Mouse (Mus musculus) limb, embryonic 15.5 days (tissue): ENCODE results near the gene Xrcc6. TPM values are rescaled to one million over a fixed set of nuclear protein-coding genes. Genes with fewer than 3 reads are reported as not detected.
A peak's percentile ranks its signal among the peaks of the same experiment; 100 is the strongest.

Experiments
- ATAC-seq: fragments of 200-750 bp; cut with Nextera tagmentation; 2 replicates; pipeline ENCODE4 v1.8.0; 2017; ENCODE audit warnings: low read depth, moderate TSS enrichment; ENCODE audit not compliant: insufficient number of reproducible peaks, low FRiP score, low TSS enrichment
- H3K27ac ChIP-seq: fragments of 300-500 bp; sonication (generic); 2 replicates; pipeline ENCODE4 v1.5.1; 2015; ENCODE audit warnings: moderate library complexity, mild to moderate bottlenecking, inconsistent platforms
- H3K27me3 ChIP-seq: fragments of 300-500 bp; sonication (generic); 2 replicates; pipeline ENCODE4 v1.6.1; 2015; ENCODE audit warnings: inconsistent platforms
- H3K36me3 ChIP-seq: fragments of 300-500 bp; sonication (generic); 2 replicates; pipeline ENCODE4 v1.6.1; 2015; ENCODE audit warnings: inconsistent platforms
- H3K4me1 ChIP-seq: fragments of 300-500 bp; sonication (generic); 2 replicates; pipeline ENCODE4 v1.6.1; 2015; ENCODE audit warnings: inconsistent platforms
- H3K4me2 ChIP-seq: fragments of 300-500 bp; sonication (generic); 2 replicates; pipeline ENCODE4 v1.6.1; 2015; ENCODE audit warnings: mild to moderate bottlenecking, inconsistent platforms
- H3K4me3 ChIP-seq: fragments of 300-500 bp; sonication (generic); 2 replicates; pipeline ENCODE4 v1.5.1; 2015; ENCODE audit warnings: mild to moderate bottlenecking, inconsistent platforms
- H3K9ac ChIP-seq: fragments of 300-500 bp; sonication (generic); 2 replicates; pipeline ENCODE4 v1.6.1; 2015; ENCODE audit warnings: inconsistent platforms
- H3K9me3 ChIP-seq: fragments of 300-500 bp; sonication (generic); 2 replicates; pipeline ENCODE4 v1.6.1; 2016; ENCODE audit warnings: inconsistent platforms
- WGBS: fragments of 180-500 bp; shearing (Covaris S2); methylation state at CpG from one replicate; pipeline ENCODE4 v1.1.7; 2015; 5-methylcytosine and 5-hydroxymethylcytosine counted together
- polyA plus RNA-seq: library from polyadenylated mRNA; unstranded; fragments of >200 nt; fragmentation: Nextera tagmentation; extraction: Ambion mirVana; gene quantifications from 2 replicates; pipeline ENCODE4 v1.2.1, GENCODE M21; 2015

Xrcc6 gene
- polyA plus RNA-seq, 1 experiment from 2014 or later, result 73.8 TPM

GRCm38 (mm10) chr15:82027726-82028125, 40.1 kb downstream of the Xrcc6 start:
- no peak for ATAC-seq
- H3K9ac ChIP-seq, result no peak overlapping the region
- H3K4me3 ChIP-seq, result no peak overlapping the region
- H3K36me3 ChIP-seq, result peaks cover 93% of the 10 kb centered on the region
- H3K4me1 ChIP-seq, result no peaks in the 10 kb centered on the region
- no peaks in the 10 kb centered on the region for H3K9me3 ChIP-seq
- 82% methylated on average over 7 of the region's 7 CpGs for WGBS
- H3K27ac ChIP-seq, result no peak overlapping the region
- H3K4me2 ChIP-seq, result no peak overlapping the region
- H3K27me3 ChIP-seq, result no peaks in the 10 kb centered on the region

- no peak overlapping the region for H3K9ac ChIP-seq
- no peaks in the 10 kb centered on the region for H3K4me1 ChIP-seq
- H3K27ac ChIP-seq, result no peak overlapping the region
- no peak overlapping the region for H3K4me2 ChIP-seq
- WGBS, result 90% methylated on average over 7 of the region's 7 CpGs
- H3K27me3 ChIP-seq, result no peaks in the 10 kb centered on the region
- no peaks in the 10 kb centered on the region for H3K9me3 ChIP-seq
- no peak overlapping the region for H3K4me3 ChIP-seq
- H3K36me3 ChIP-seq, result peaks cover 79% of the 10 kb centered on the region
- ATAC-seq, result no peak
These were observed 44.8 kb downstream of the Xrcc6 start for GRCm38 (mm10) chr15:82032386-82032785.

- H3K9ac ChIP-seq, result no peak within 1 kb of the TSS
- no peaks in the 10 kb centered on the region for H3K27me3 ChIP-seq
- H3K4me1 ChIP-seq, result no peaks in the 10 kb centered on the region
- H3K4me2 ChIP-seq, result no peak within 1 kb of the TSS
- no peak within 1 kb of the TSS for H3K4me3 ChIP-seq
- no peak for ATAC-seq
- no peaks in the 10 kb centered on the region for H3K9me3 ChIP-seq
- WGBS, result 92% methylated on average over 4 of the region's 4 CpGs
- peaks cover 84% of the 10 kb centered on the region for H3K36me3 ChIP-seq
- no peak within 1 kb of the TSS for H3K27ac ChIP-seq
These were observed 46.1 kb downstream of the Xrcc6 start, which contains the start of gene Desi1 for GRCm38 (mm10) chr15:82033762-82034161. Desi1 (minus strand) TSS chr15:82033862.

GRCm38 (mm10) chr15:82035904-82036689, 48.5 kb downstream of the Xrcc6 start:
- Histone ChIP-seq H3K9ac (no peak overlapping the region), H3K27me3 (no peaks in the 10 kb centered on the region), H3K9me3 (no peaks in the 10 kb centered on the region), H3K36me3 (peaks cover 84% of the 10 kb centered on the region), H3K4me1 (no peaks in the 10 kb centered on the region), H3K4me2 (no peak overlapping the region), H3K4me3 (no peak overlapping the region), H3K27ac (no peak overlapping the region)
- no peak for ATAC-seq
- 86% methylated on average over 12 of the region's 12 CpGs for WGBS

GRCm38 (mm10) chr15:82040650-82041049, 53.0 kb downstream of the Xrcc6 start:
- Histone ChIP-seq H3K27me3 (no peaks in the 10 kb centered on the region), H3K36me3 (peaks cover 64% of the 10 kb centered on the region), H3K4me3 (no peak overlapping the region), H3K9me3 (no peaks in the 10 kb centered on the region), H3K9ac (no peak overlapping the region), H3K4me2 (no peak overlapping the region), H3K27ac (no peak overlapping the region), H3K4me1 (peaks cover 7% of the 10 kb centered on the region)
- WGBS, result 95% methylated on average over 1 of the region's 1 CpGs
- ATAC-seq, result no peak

- Histone ChIP-seq H3K4me2 (no peak overlapping the region), H3K4me1 (peaks cover 20% of the 10 kb centered on the region), H3K27me3 (no peaks in the 10 kb centered on the region), H3K27ac (no peak overlapping the region), H3K36me3 (peaks cover 34% of the 10 kb centered on the region), H3K9ac (no peak overlapping the region), H3K4me3 (no peak overlapping the region), H3K9me3 (no peaks in the 10 kb centered on the region)
- WGBS, result 97% methylated on average over 7 of the region's 7 CpGs
- ATAC-seq, result no peak
These were observed 56.6 kb downstream of the Xrcc6 start for GRCm38 (mm10) chr15:82044166-82044784.

- 3% methylated on average over 26 of the region's 26 CpGs for WGBS
- H3K27ac ChIP-seq, result peak overlapping the region; percentile 91; the same call in 1 of the 2 replicates
- ATAC-seq, result no peak
These were observed 58.7 kb downstream of the Xrcc6 start for GRCm38 (mm10) chr15:82046246-82046891.

GRCm38 (mm10) chr15:82047080-82047883, 59.6 kb downstream of the Xrcc6 start, which contains the start of gene Snu13:
Snu13 (minus strand) TSS chr15:82047598.
- H3K27me3 ChIP-seq, result no peaks in the 10 kb centered on the region
- peak within 1 kb of the TSS; percentile 84 for H3K4me2 ChIP-seq
- under 1% methylated on average over 74 of the region's 74 CpGs for WGBS
- H3K4me3 ChIP-seq, result peak within 1 kb of the TSS; percentile 99
- peak within 1 kb of the TSS; percentile 91 for H3K27ac ChIP-seq
- ATAC-seq, result peak; percentile 70; the same call in 1 of the 2 replicates
- peaks cover 20% of the 10 kb centered on the region for H3K4me1 ChIP-seq
- H3K36me3 ChIP-seq, result peaks cover 14% of the 10 kb centered on the region
- H3K9ac ChIP-seq, result peak within 1 kb of the TSS; percentile 99
- H3K9me3 ChIP-seq, result no peaks in the 10 kb centered on the region

More at GRCm38 (mm10) chr15:82046246-82046891, 58.7 kb downstream of the Xrcc6 start:
- peaks cover 15% of the 10 kb centered on the region for H3K36me3 ChIP-seq
- H3K4me3 ChIP-seq, result peak overlapping the region; percentile 99
- peak overlapping the region; percentile 99 for H3K9ac ChIP-seq
- peak overlapping the region; percentile 84 for H3K4me2 ChIP-seq
- no peaks in the 10 kb centered on the region for H3K27me3 ChIP-seq
- no peaks in the 10 kb centered on the region for H3K9me3 ChIP-seq
- H3K4me1 ChIP-seq, result peaks cover 20% of the 10 kb centered on the region

- no peak overlapping the region for H3K4me3 ChIP-seq
- 49% methylated on average over 5 of the region's 5 CpGs for WGBS
- H3K27ac ChIP-seq, result no peak overlapping the region
- H3K36me3 ChIP-seq, result no peaks in the 10 kb centered on the region
- no peak overlapping the region for H3K4me2 ChIP-seq
- H3K9ac ChIP-seq, result no peak overlapping the region
- ATAC-seq, result no peak
- no peaks in the 10 kb centered on the region for H3K27me3 ChIP-seq
- H3K9me3 ChIP-seq, result no peaks in the 10 kb centered on the region
- H3K4me1 ChIP-seq, result peaks cover 5% of the 10 kb centered on the region; the same call in 1 of the 2 replicates
These were observed 64.9 kb downstream of the Xrcc6 start for GRCm38 (mm10) chr15:82052544-82052943.

GRCm38 (mm10) chr15:82058719-82059201, 71.1 kb downstream of the Xrcc6 start, which contains the start of gene 4930407I10Rik:
4930407I10Rik (plus strand) TSS chr15:82059151.
- Histone ChIP-seq H3K9me3 (no peaks in the 10 kb centered on the region), H3K4me2 (no peak within 1 kb of the TSS), H3K9ac (no peak within 1 kb of the TSS), H3K4me1 (peaks cover 4% of the 10 kb centered on the region), H3K36me3 (no peaks in the 10 kb centered on the region), H3K27me3 (0 out of 2 replicates have a peak, but pooled peaks cover 15% of the 10 kb centered on the region), H3K27ac (no peak within 1 kb of the TSS), H3K4me3 (no peak within 1 kb of the TSS)
- WGBS, result 75% methylated on average over 1 of the region's 1 CpGs
- ATAC-seq, result no peak

GRCm38 (mm10) chr15:82063909-82064308, 76.3 kb downstream of the Xrcc6 start:
- ATAC-seq, result no peak
- 37% methylated on average over 14 of the region's 14 CpGs for WGBS
- Histone ChIP-seq H3K9me3 (no peaks in the 10 kb centered on the region), H3K9ac (no peak overlapping the region), H3K4me3 (no peak overlapping the region), H3K4me2 (no peak overlapping the region; the same call in 1 of the 2 replicates), H3K27me3 (peaks cover 40% of the 10 kb centered on the region), H3K4me1 (peaks cover 13% of the 10 kb centered on the region), H3K36me3 (no peaks in the 10 kb centered on the region), H3K27ac (no peak overlapping the region)
